Mouse (Mus musculus) spleen, adult 2 months (tissue): ENCODE results near the gene Sesn3. TPM values are rescaled to one million over a fixed set of nuclear protein-coding genes. Genes with fewer than 3 reads are reported as not detected.
A peak's percentile ranks its signal among the peaks of the same experiment; 100 is the strongest.

Experiments
- DNase-seq, 2 experiments: peaks; one replicate each; pipeline versions ENCODE4 v3.0.0 to v3.0.0-alpha.2; 2012 to 2021; ENCODE audit warnings: low spot score in 2 of 2, low read depth in 1 of 2
- H3K27ac ChIP-seq: fragments of 200-500 bp; 2 replicates; pipeline ENCODE4 v1.5.1; 2012; ENCODE audit warnings: low read length, inconsistent platforms; ENCODE audit not compliant: insufficient read depth
- H3K27me3 ChIP-seq: fragments of 200-500 bp; 2 replicates; pipeline ENCODE4 v1.6.1; 2012; ENCODE audit warnings: mild to moderate bottlenecking, moderate library complexity, low read length, inconsistent platforms; ENCODE audit not compliant: control insufficient read depth, insufficient read depth
- H3K36me3 ChIP-seq: fragments of 200-500 bp; 2 replicates; pipeline ENCODE4 v1.6.1; 2012; ENCODE audit warnings: mild to moderate bottlenecking, low read length, inconsistent platforms; ENCODE audit not compliant: control insufficient read depth, insufficient read depth
- H3K4me1 ChIP-seq: fragments of 200-500 bp; 2 replicates; pipeline ENCODE4 v1.6.1; 2011; ENCODE audit warnings: inconsistent platforms; ENCODE audit not compliant: control insufficient read depth, insufficient read depth, insufficient read length
- H3K4me3 ChIP-seq: fragments of 200-500 bp; 2 replicates; pipeline ENCODE4 v1.5.1; 2011; ENCODE audit warnings: mild to moderate bottlenecking, inconsistent platforms; ENCODE audit not compliant: insufficient read depth, insufficient read length; ENCODE audit errors: extremely low read depth
- CTCF ChIP-seq: fragments of 200-500 bp; IDR thresholded peaks from 2 replicates; pipeline ENCODE4 v1.5.1; 2011; ENCODE audit warnings: mild to moderate bottlenecking, inconsistent platforms; ENCODE audit not compliant: insufficient read depth, insufficient read length, insufficient replicate concordance; ENCODE audit errors: extremely low read depth
- POLR2A ChIP-seq: fragments of 200-500 bp; IDR thresholded peaks from 2 replicates; pipeline ENCODE4 v1.6.1; 2011; ENCODE audit warnings: low read depth, low read length, inconsistent platforms
- WGBS: fragments of 180-500 bp; shearing (Covaris S2); methylation state at CpG from one replicate; pipeline ENCODE4 v1.1.7; 2018; 5-methylcytosine and 5-hydroxymethylcytosine counted together
- polyA plus RNA-seq: library from polyadenylated mRNA; depleted of rRNA; stranded (reverse); fragments of >200 nt; gene quantifications from 2 replicates; pipeline ENCODE4 v1.2.3, GENCODE M21; 2012

Sesn3 gene
- polyA plus RNA-seq, 1 experiment = 12.2 TPM

DNA sequence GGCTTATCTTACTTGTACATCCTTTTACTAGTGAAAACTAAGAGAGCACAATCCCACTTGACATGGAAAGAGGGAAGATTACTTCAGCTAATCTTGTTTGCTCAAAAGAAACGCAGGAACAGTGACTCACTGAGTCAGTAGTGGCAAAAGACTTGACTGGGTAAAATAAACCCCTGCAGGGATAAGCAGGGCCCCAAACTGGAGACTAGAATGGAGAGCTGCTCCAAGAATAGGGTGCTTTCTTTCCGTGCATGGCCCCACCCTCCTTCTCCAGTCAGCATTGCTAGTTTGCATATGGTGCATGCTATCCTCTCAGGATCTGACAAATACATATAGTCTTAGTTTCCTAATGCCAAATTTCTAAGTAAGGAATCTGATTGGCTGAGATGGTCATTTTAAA, 8.4 kb upstream of the Sesn3 start:
- TF ChIP-seq CTCF (no peak), POLR2A (no peak)
- DNase-seq = no peak
- no peak overlapping the region for H3K4me3 ChIP-seq
- H3K27ac ChIP-seq = no peak overlapping the region
- no peaks in the 10 kb centered on the region for H3K36me3 ChIP-seq
- no peaks in the 10 kb centered on the region for H3K27me3 ChIP-seq
- WGBS = 79% methylated on average over 2 of the region's 2 CpGs
- H3K4me1 ChIP-seq = peaks cover 2% of the 10 kb centered on the region; the same call in 1 of the 2 replicates

DNA sequence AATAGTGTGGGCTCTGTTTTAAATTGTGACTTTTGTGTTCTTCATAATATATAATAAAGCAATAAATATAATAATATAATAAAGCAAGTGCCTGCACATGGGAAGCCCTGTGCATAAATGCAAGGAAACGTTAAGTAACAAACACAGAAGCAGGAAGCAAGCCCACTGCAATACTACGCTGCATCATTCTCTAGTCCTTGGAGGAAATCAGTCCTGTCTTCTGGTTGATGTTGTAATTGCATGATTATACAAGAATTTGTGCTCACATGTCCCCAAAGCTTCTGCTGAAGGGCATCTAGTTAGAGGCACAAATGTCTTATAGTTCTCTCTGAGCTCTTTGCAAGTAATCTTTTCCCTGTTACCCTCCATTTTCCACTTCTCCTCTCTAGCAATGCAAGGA, 6.3 kb upstream of the Sesn3 start:
- H3K27me3 ChIP-seq = no peaks in the 10 kb centered on the region
- peaks cover 7% of the 10 kb centered on the region for H3K4me1 ChIP-seq
- no peak for TF ChIP-seq POLR2A
- TF ChIP-seq CTCF = no peak
- DNase-seq = no peak
- H3K4me3 ChIP-seq = no peak overlapping the region
- H3K36me3 ChIP-seq = no peaks in the 10 kb centered on the region
- WGBS = 60% methylated on average over 2 of the region's 2 CpGs
- no peak overlapping the region for H3K27ac ChIP-seq

DNA sequence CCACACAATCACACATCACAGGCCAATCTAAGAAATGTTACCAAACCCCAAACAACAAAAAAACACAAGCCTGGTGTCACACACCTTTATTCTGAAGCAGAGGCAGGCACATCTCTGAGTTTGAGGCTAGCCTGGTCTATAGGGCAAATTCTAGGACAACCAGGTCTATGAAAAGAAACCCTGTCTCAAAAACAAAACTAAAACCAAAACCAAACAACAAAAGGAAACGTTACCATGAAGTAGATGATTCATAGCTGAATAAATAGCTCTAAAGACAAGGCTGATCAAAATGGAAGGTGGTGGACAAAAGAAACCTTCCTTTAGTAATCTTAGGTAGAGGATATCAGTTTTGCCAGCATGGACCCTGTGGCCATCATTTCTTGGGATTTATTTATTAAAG, 1.9 kb upstream of the Sesn3 start:
- H3K27ac ChIP-seq = no peak overlapping the region
- H3K4me1 ChIP-seq = peaks cover 11% of the 10 kb centered on the region
- WGBS = 0% methylated on average over 1 of the region's 1 CpGs
- no peaks in the 10 kb centered on the region for H3K27me3 ChIP-seq
- no peaks in the 10 kb centered on the region for H3K36me3 ChIP-seq
- no peak overlapping the region for H3K4me3 ChIP-seq
- TF ChIP-seq POLR2A (no peak), CTCF (no peak)
- DNase-seq = no peak

DNA sequence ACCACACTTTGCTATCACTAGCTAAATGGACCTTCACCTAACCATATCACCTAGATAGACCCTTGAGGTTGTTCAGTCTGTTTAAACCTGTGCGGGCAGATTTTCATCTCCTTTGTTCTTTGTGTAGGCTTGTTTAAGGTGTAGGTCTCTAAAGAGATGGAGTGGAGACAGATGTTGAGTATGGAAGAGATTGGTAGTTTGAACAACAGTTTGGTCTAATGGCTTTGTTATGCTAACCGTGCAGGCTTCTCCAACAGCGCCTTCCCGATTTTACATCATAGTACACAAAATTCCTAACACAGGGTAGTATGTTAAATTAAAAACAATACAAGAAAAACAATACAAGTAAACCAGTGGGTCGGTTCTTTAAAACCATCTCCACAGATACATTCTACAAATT, 281 bp upstream of the Sesn3 start:
- H3K27me3 ChIP-seq = no peaks in the 10 kb centered on the region
- 52% methylated on average over 5 of the region's 5 CpGs for WGBS
- no peak overlapping the region for H3K4me3 ChIP-seq
- no peak for DNase-seq
- H3K36me3 ChIP-seq = no peaks in the 10 kb centered on the region
- H3K27ac ChIP-seq = peak overlapping the region; percentile 90; the same call in 1 of the 2 replicates
- TF ChIP-seq CTCF (no peak), POLR2A (no peak)
- H3K4me1 ChIP-seq = peaks cover 11% of the 10 kb centered on the region

DNA sequence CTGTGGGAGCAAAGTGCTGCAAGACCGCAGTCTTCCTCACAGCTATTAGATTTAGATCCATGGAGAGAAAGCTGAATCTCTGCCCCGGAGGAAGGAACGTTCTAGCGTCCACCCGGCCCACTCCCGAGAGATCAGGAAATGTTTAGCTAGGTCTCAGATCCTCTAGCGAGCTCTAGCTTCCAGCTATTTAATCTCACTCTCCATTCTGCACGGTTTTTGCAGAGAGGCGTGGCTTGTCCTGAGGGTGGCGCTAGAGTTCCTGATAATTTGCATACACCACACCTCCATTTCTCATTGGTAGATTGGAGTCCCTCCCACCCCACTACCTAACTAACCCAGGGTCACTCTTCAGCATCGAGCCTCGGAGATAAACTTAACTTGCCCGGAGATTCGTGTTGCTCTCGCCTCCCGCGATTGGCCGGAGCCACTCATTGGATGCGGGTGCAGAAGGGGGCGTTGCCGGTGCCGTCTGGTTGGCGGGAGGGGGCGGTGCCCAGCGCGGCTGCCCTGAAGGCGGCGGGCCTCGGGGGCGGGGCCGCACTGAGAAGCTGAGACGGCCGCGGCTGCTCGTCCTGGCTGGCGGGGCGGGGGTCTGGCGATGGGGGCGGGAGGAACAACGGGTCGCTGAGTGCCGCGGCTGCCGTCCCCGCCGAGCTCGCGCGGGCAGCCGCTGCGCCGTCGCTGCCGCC, 1.1 kb downstream of the Sesn3 start:
- Histone ChIP-seq H3K36me3 (no peaks in the 10 kb centered on the region), H3K4me3 (peak overlapping the region; percentile 90), H3K27me3 (no peaks in the 10 kb centered on the region), H3K4me1 (peaks cover 11% of the 10 kb centered on the region), H3K27ac (peak overlapping the region; percentile 93)
- WGBS = under 1% methylated on average over 54 of the region's 54 CpGs
- peak; percentile 98 to 99 for DNase-seq
- TF ChIP-seq POLR2A (peak; percentile 44), CTCF (peak; percentile 36; the same call in 1 of the 2 replicates)

DNA sequence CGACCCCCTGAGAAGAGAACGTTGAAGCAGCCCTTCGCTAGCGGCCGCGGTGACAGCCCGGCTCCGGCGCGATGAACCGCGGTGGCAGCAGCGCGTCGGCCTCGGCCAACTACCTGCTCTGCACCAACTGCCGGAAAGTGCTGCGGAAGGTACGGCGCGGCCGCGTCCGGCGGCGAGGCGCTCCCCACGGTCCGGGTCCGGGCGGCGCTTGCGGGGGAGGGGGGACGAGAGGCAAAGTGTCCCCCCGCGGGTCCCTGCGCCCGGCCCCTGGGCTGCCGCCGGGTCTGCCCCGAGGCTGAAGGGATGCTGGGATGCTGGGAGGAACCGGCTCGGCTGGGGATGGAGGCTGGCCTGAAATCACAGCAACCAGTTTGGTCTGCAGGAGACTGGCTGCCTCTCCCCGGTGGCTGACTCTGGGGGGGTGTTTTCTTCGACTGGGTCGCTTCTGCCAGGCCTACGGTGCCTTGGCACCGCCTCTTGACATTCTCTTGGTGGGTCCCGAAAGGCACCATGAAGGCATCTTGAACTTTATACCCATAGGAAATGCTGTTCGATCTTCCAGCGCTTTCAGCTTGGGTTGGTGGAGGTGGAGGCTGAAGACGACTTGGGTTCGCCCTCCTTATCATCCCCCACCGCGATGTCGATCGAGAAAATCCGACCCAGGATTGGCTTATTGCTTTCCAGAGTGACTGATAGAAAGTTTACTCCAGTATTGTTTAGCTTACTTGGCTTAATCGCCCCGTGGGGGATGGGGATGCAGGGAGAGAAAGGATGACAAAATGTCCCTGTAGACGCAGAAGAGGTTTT, 1.8 kb downstream of the Sesn3 start:
- peak; percentile 45 to 69 for DNase-seq
- Histone ChIP-seq H3K4me1 (peaks cover 18% of the 10 kb centered on the region), H3K27ac (peak overlapping the region; percentile 93), H3K4me3 (peak overlapping the region; percentile 90), H3K27me3 (no peaks in the 10 kb centered on the region), H3K36me3 (no peaks in the 10 kb centered on the region)
- no peak for TF ChIP-seq CTCF
- no peak for TF ChIP-seq POLR2A
- 1% methylated on average over 61 of the region's 61 CpGs for WGBS
